Mouse (Mus musculus): Measurements from ENCODE around the gene Klf7. TPM values are rescaled to one million over a fixed set of nuclear protein-coding genes. Genes with fewer than 3 reads are reported as not detected.
"Not testable (repeated sequence)": the region's sequence is repeated elsewhere in the genome, so short reads cannot be mapped to it uniquely, and the experiment has no call there.

The Klf7 gene
- polyA plus RNA-seq, 1 experiment from 2014 or later = 117 TPM

- H3K4me3 ChIP-seq = peak overlapping the region; percentile 86
- peaks cover 56% of the 10 kb centered on the region for H3K4me1 ChIP-seq
- no peaks in the 10 kb centered on the region for H3K36me3 ChIP-seq (replicated peaks)
- H3K4me2 ChIP-seq = peak overlapping the region; percentile 76
- peak overlapping the region; percentile 100 for H3K27ac ChIP-seq
- no peak for ATAC-seq (replicated peaks)
- WGBS = 25% methylated on average over 6 of the region's 6 CpGs
- no peaks in the 10 kb centered on the region for H3K27me3 ChIP-seq (replicated peaks)
- peak overlapping the region; percentile 100 for H3K9ac ChIP-seq
- no peaks in the 10 kb centered on the region for H3K9me3 ChIP-seq
Measured at GRCm38 (mm10) chr1:64118285-64119170, 3.6 kb downstream of the Klf7 start.

- WGBS = 59% methylated on average over 11 of the region's 11 CpGs
- Histone ChIP-seq H3K4me1 (peaks cover 58% of the 10 kb centered on the region), H3K27ac (peak overlapping the region; percentile 100), H3K27me3 (replicated peaks) (no peaks in the 10 kb centered on the region), H3K4me2 (peak overlapping the region; percentile 76), H3K9ac (peak overlapping the region; percentile 100), H3K9me3 (no peaks in the 10 kb centered on the region), H3K36me3 (replicated peaks) (no peaks in the 10 kb centered on the region), H3K4me3 (peak overlapping the region; percentile 86)
- no peak for ATAC-seq (replicated peaks)
Measured at GRCm38 (mm10) chr1:64117478-64118284, 4.4 kb downstream of the Klf7 start.

GRCm38 (mm10) chr1:64116746-64117455 lies 5.2 kb downstream of the Klf7 start:
- Histone ChIP-seq H3K9me3 (no peaks in the 10 kb centered on the region), H3K27me3 (replicated peaks) (no peaks in the 10 kb centered on the region), H3K4me1 (peaks cover 59% of the 10 kb centered on the region), H3K27ac (peak overlapping the region; percentile 100), H3K9ac (peak overlapping the region; percentile 29), H3K36me3 (replicated peaks) (no peaks in the 10 kb centered on the region), H3K4me2 (peak overlapping the region; percentile 76), H3K4me3 (peak overlapping the region; percentile 86)
- 36% methylated on average over 6 of the region's 6 CpGs for WGBS
- ATAC-seq (replicated peaks) = no peak

GRCm38 (mm10) chr1:64114579-64114978 lies 7.5 kb downstream of the Klf7 start:
- Histone ChIP-seq H3K36me3 (replicated peaks) (no peaks in the 10 kb centered on the region), H3K4me1 (peaks cover 72% of the 10 kb centered on the region), H3K27ac (no peak overlapping the region), H3K4me2 (0 out of 2 replicates have a peak overlapping the region, but pooled peaks have one; percentile 8), H3K9me3 (no peaks in the 10 kb centered on the region), H3K9ac (no peak overlapping the region), H3K4me3 (no peak overlapping the region), H3K27me3 (replicated peaks) (no peaks in the 10 kb centered on the region)
- 77% methylated on average over 3 of the region's 3 CpGs for WGBS
- ATAC-seq (replicated peaks) = no peak

- 83% methylated on average over 3 of the region's 3 CpGs for WGBS
- H3K4me1 ChIP-seq = peaks cover 50% of the 10 kb centered on the region
- H3K27ac ChIP-seq; H3K9me3 ChIP-seq; H3K4me3 ChIP-seq; H3K36me3 ChIP-seq (replicated peaks); H3K4me2 ChIP-seq; H3K9ac ChIP-seq; H3K27me3 ChIP-seq (replicated peaks); ATAC-seq (replicated peaks): not testable (repeated sequence)
Measured at GRCm38 (mm10) chr1:64108653-64109052, 13.4 kb downstream of the Klf7 start.

GRCm38 (mm10) chr1:64107526-64107925 lies 14.6 kb downstream of the Klf7 start:
- Histone ChIP-seq H3K27me3 (replicated peaks) (no peaks in the 10 kb centered on the region), H3K4me2 (no peak overlapping the region), H3K27ac (no peak overlapping the region), H3K9ac (no peak overlapping the region), H3K9me3 (no peaks in the 10 kb centered on the region), H3K4me1 (peaks cover 42% of the 10 kb centered on the region), H3K36me3 (replicated peaks) (0 out of 2 replicates have a peak, but pooled peaks cover 7% of the 10 kb centered on the region), H3K4me3 (no peak overlapping the region)
- 61% methylated on average over 7 of the region's 7 CpGs for WGBS
- ATAC-seq (replicated peaks) = no peak

GRCm38 (mm10) chr1:64106127-64106526 lies 16.0 kb downstream of the Klf7 start:
- ATAC-seq (replicated peaks) = no peak; the same call in 1 of the 2 replicates
- no peak overlapping the region for H3K4me3 ChIP-seq
- H3K4me2 ChIP-seq = no peak overlapping the region
- peaks cover 34% of the 10 kb centered on the region for H3K4me1 ChIP-seq
- H3K9me3 ChIP-seq = no peaks in the 10 kb centered on the region
- H3K27me3 ChIP-seq (replicated peaks) = no peaks in the 10 kb centered on the region
- H3K27ac ChIP-seq = no peak overlapping the region
- WGBS = 29% methylated on average over 5 of the region's 5 CpGs
- H3K9ac ChIP-seq = no peak overlapping the region
- 0 out of 2 replicates have a peak, but pooled peaks cover 7% of the 10 kb centered on the region for H3K36me3 ChIP-seq (replicated peaks)

- H3K9ac ChIP-seq = no peak overlapping the region
- no peaks in the 10 kb centered on the region for H3K27me3 ChIP-seq (replicated peaks)
- H3K4me1 ChIP-seq = peaks cover 29% of the 10 kb centered on the region
- H3K36me3 ChIP-seq (replicated peaks) = 0 out of 2 replicates have a peak, but pooled peaks cover 7% of the 10 kb centered on the region
- H3K27ac ChIP-seq = no peak overlapping the region
- no peak for ATAC-seq (replicated peaks)
- no peaks in the 10 kb centered on the region for H3K9me3 ChIP-seq
- 89% methylated on average over 7 of the region's 7 CpGs for WGBS
- no peak overlapping the region for H3K4me3 ChIP-seq
- no peak overlapping the region for H3K4me2 ChIP-seq
Measured at GRCm38 (mm10) chr1:64105181-64105646, 16.9 kb downstream of the Klf7 start.

- Histone ChIP-seq H3K27me3 (replicated peaks) (no peaks in the 10 kb centered on the region), H3K4me2 (no peak overlapping the region), H3K27ac (no peak overlapping the region), H3K9me3 (no peaks in the 10 kb centered on the region), H3K9ac (no peak overlapping the region), H3K36me3 (replicated peaks) (0 out of 2 replicates have a peak, but pooled peaks cover 7% of the 10 kb centered on the region), H3K4me1 (peaks cover 29% of the 10 kb centered on the region), H3K4me3 (no peak overlapping the region)
- peak; percentile 18; the same call in 1 of the 2 replicates for ATAC-seq (replicated peaks)
- WGBS = 94% methylated on average over 3 of the region's 3 CpGs
Measured at GRCm38 (mm10) chr1:64104665-64105064, 17.4 kb downstream of the Klf7 start.

GRCm38 (mm10) chr1:64101331-64101730 lies 20.8 kb downstream of the Klf7 start:
- H3K9ac ChIP-seq = no peak overlapping the region
- no peak for ATAC-seq (replicated peaks)
- H3K27ac ChIP-seq = no peak overlapping the region
- no peaks in the 10 kb centered on the region for H3K9me3 ChIP-seq
- WGBS = 75% methylated on average over 3 of the region's 3 CpGs
- no peaks in the 10 kb centered on the region for H3K27me3 ChIP-seq (replicated peaks)
- 0 out of 2 replicates have a peak, but pooled peaks cover 7% of the 10 kb centered on the region for H3K36me3 ChIP-seq (replicated peaks)
- H3K4me2 ChIP-seq = no peak overlapping the region
- no peak overlapping the region for H3K4me3 ChIP-seq
- H3K4me1 ChIP-seq = peaks cover 34% of the 10 kb centered on the region

GRCm38 (mm10) chr1:64098800-64099199 lies 23.3 kb downstream of the Klf7 start:
- Histone ChIP-seq H3K9me3 (no peaks in the 10 kb centered on the region), H3K4me3 (no peak overlapping the region), H3K27me3 (replicated peaks) (no peaks in the 10 kb centered on the region), H3K4me1 (peaks cover 22% of the 10 kb centered on the region), H3K9ac (no peak overlapping the region), H3K36me3 (replicated peaks) (0 out of 2 replicates have a peak, but pooled peaks cover 1% of the 10 kb centered on the region), H3K4me2 (no peak overlapping the region), H3K27ac (no peak overlapping the region)
- WGBS = 63% methylated on average over 4 of the region's 4 CpGs
- no peak for ATAC-seq (replicated peaks)

Measured in midbrain, embryonic 15.5 days (tissue).